Mouse (Mus musculus) stomach, postnatal 0 days (tissue): ENCODE measurements at regions not wholly inside any gene's neighbourhood (a gene's known extent, or its start where the extent isn't known, plus 50 kb on each side); places are given as distances from the start of the nearest gene placed in this dataset.

Source experiments
- CTCF ChIP-seq: IDR thresholded peaks from 2 replicates; pipeline ENCODE4 v1.5.1; 2016; ENCODE audit warnings: antibody characterized with exemption, low read depth, mild to moderate bottlenecking, moderate library complexity
- EP300 ChIP-seq: optimal IDR thresholded peaks from 2 replicates; pipeline ENCODE3; 2016; ENCODE audit warnings: antibody characterized with exemption

DNA sequence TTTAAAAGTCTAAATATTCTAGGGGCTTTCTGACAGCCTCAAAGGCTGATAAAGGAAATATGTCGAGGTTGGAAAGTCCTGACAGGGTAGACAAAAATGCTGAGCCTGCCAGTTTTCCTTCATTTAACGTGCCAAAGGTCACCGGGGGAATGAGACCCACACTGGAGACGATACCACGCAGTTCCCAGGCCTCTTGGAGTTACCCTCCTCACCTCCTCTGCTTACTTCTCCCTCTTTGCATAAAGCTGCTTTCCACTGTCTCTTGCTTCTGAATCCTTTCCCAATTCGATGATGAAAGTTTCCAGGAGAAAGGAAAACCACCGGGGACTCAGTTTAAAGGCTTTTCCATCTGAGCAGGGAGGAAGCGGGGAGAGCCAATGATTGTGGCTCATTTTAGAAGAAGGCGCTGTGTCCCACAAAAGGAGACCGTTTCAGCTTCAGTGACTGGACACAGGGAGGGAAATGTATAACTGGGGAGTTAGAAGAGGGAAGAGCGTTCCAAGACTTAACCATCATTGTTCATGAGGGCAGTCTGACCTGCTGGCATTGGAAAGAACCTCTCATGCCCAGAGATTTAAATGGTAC, 243.2 kb upstream of the Fn1 start:
- no peak for TF ChIP-seq CTCF
- TF ChIP-seq EP300, result no peak
